Mouse (Mus musculus) gastrocnemius, postnatal 36 days (tissue): ENCODE measurements around the gene Lilra5. TPM values are rescaled to one million over a fixed set of nuclear protein-coding genes. Genes with fewer than 3 reads are reported as not detected.
"Not testable (repeated sequence)": the region's sequence is repeated elsewhere in the genome, so short reads cannot be mapped to it uniquely, and the experiment has no call there.

Experiments used
- DNase-seq, 2 experiments: peaks; one replicate each; pipeline ENCODE4 v3.0.0; 2022
- intact Hi-C: fragments of 180-260 bp; cut with DNase I; formaldehyde crosslinking; loops from one replicate; pipeline ENCODE4 v1.15.1; 2025
- long read RNA-seq, 2 experiments: library from polyadenylated mRNA; stranded (forward); transcript quantifications; one replicate each; pipeline ENCODE4 v2.0.0; 2021
- total RNA-seq, 2 experiments: library from RNA; stranded (reverse); gene quantifications; 2 replicates each; pipeline ENCODE4 v1.2.3; 2021

The Lilra5 gene
- not detected for total RNA-seq
- long read RNA-seq, experiment 1 = 0 reads
- long read RNA-seq, experiment 2 = 0 reads

GRCm38 (mm10) chr7:4237454-4237853 is at the start of gene Lilra5:
Gene Lilra5, plus strand, starts transcription at chr7:4237754.
- intact Hi-C loops = no loop called here
- DNase-seq = no peak

- no peak for DNase-seq
- intact Hi-C loops = no loop called here
Observed at GRCm38 (mm10) chr7:4207126-4207525, 30.4 kb upstream of the Lilra5 start.

GRCm38 (mm10) chr7:4208626-4209025 is 28.9 kb upstream of the Lilra5 start:
- no peak for DNase-seq
- intact Hi-C loops = no loop called here

- intact Hi-C loops, DNase-seq: not testable (repeated sequence)
Observed at GRCm38 (mm10) chr7:4213436-4213835, 24.1 kb upstream of the Lilra5 start.

GRCm38 (mm10) chr7:4215396-4215795 is 22.2 kb upstream of the Lilra5 start:
- no peak for DNase-seq
- intact Hi-C loops = no loop called here

GRCm38 (mm10) chr7:4215805-4216204 is 21.7 kb upstream of the Lilra5 start:
- no peak for DNase-seq
- intact Hi-C loops = no loop called here

GRCm38 (mm10) chr7:4235536-4235935 is 2.0 kb upstream of the Lilra5 start:
- DNase-seq = no peak
- intact Hi-C loops = no loop called here

GRCm38 (mm10) chr7:4239038-4239721 is 1.6 kb downstream of the Lilra5 start:
- no peak for DNase-seq
- intact Hi-C loops = no loop called here

- DNase-seq, intact Hi-C loops: not testable (repeated sequence)
Observed at GRCm38 (mm10) chr7:4251211-4251610, 13.7 kb downstream of the Lilra5 start.

- intact Hi-C loops, DNase-seq: not testable (repeated sequence)
Observed at GRCm38 (mm10) chr7:4256060-4256459, 18.5 kb downstream of the Lilra5 start.

GRCm38 (mm10) chr7:4260521-4260920 is 23.0 kb downstream of the Lilra5 start:
- intact Hi-C loops, DNase-seq: not testable (repeated sequence)

- intact Hi-C loops, DNase-seq: not testable (repeated sequence)
Observed at GRCm38 (mm10) chr7:4272106-4272505, 34.6 kb downstream of the Lilra5 start.

GRCm38 (mm10) chr7:4273874-4274273 is 36.3 kb downstream of the Lilra5 start:
- DNase-seq, intact Hi-C loops: not testable (repeated sequence)

- intact Hi-C loops, DNase-seq: not testable (repeated sequence)
Observed at GRCm38 (mm10) chr7:4275500-4275899, 37.9 kb downstream of the Lilra5 start.

- intact Hi-C loops = no loop called here
- DNase-seq = no peak
Observed at GRCm38 (mm10) chr7:4292638-4293037, 55.1 kb downstream of the Lilra5 start.

Other genes starting within 250 kb of the Lilra5 start
- under 1 TPM; 0.08 to 0.54 TPM for gene Lair1, start 174.6 kb upstream of the Lilra5 start, total RNA-seq
- gene Ttyh1, start 118.3 kb upstream of the Lilra5 start, total RNA-seq = 1 to 10 TPM; 1.7 to 1.8 TPM
- 10 to 100 TPM; 32.8 to 43.8 TPM for gene Leng8, start 100.7 kb upstream of the Lilra5 start, total RNA-seq
- 1 to 10 TPM; 2.0 to 2.9 TPM for gene Leng9, start 87.4 kb upstream of the Lilra5 start, total RNA-seq
- 1 to 10 TPM; 2.0 to 3.1 TPM for gene Cdc42ep5, start 72.9 kb upstream of the Lilra5 start, total RNA-seq
- gene Ncr1, start 100.0 kb downstream of the Lilra5 start, total RNA-seq = not detected
- not detected for gene Gp6, start 160.0 kb downstream of the Lilra5 start, total RNA-seq
- 10 to 100 TPM; 13.4 to 15.4 TPM for gene Rdh13, start 207.9 kb downstream of the Lilra5 start, total RNA-seq
- 1 to 10 TPM in 1 of 2 experiments, under 1 TPM in 1; 0.59 to 1.5 TPM for gene Eps8l1, start 222.9 kb downstream of the Lilra5 start, total RNA-seq